Mouse (Mus musculus): ENCODE measurements around the gene Ciz1.

DNA sequence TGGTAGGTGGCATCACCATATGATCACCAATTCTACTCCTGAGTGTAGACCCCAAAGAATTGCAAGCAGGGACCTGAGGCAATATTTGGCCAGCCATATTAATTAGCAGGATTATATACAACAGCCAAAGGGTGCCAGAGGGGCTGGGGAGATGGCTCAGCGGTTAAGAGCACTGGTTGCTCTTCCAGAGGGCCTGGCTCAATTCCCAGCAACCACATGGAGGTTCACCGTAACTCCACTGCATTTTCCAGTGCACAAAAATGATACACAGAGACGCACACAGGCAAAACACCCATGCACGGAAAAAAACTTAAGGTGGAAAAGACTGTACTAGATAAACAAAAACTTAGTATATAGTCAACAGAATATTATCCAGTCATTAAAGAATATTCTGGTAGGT lies 24.9 kb upstream of the Ciz1 start:
- TF ChIP-seq CTCF (IDR thresholded peaks at IDR 0.05; ENCODE audit: extremely low read depth, insufficient read depth, low read length), result no peak
- TF ChIP-seq POLR2A (IDR thresholded peaks at IDR 0.05; ENCODE audit: extremely low read depth, insufficient read depth, low read length), result no peak
